Mouse (Mus musculus) brain, embryonic 14.5 days (tissue): ENCODE results near the gene Tpst2.

ENCODE experiments used
- CTCF ChIP-seq: fragments of 200-500 bp; IDR thresholded peaks from 2 replicates; pipeline ENCODE4 v1.5.1; 2012; ENCODE audit warnings: inconsistent platforms, mild to moderate bottlenecking, moderate library complexity, borderline replicate concordance; ENCODE audit not compliant: insufficient read depth, insufficient read length; ENCODE audit errors: extremely low read depth
- POLR2A ChIP-seq: fragments of 200-500 bp; IDR thresholded peaks from 2 replicates; pipeline ENCODE4 v1.6.1; 2012; ENCODE audit warnings: mild to moderate bottlenecking, inconsistent platforms, borderline replicate concordance; ENCODE audit not compliant: poor library complexity, insufficient read depth, insufficient read length, severe bottlenecking; ENCODE audit errors: extremely low read depth

DNA sequence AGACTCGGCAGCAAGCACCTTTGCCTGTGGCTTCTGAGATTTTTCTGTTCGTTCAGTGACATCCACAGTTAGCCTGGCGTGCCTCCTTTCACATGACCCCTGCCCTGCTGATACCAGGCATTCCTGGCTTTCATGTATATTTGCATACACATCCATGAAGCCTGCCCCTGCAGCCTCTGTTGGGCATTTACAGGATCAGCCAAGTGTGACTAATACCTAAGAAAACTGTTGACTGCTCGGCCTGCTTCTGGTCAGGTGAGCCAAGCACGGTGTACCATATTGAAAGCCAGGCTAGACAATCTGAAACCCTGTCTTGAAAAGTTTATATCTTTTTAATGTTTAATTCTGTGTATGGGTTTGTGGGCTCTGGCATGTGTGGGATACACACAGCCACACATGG, 40.0 kb downstream of the Tpst2 start:
- no peak for TF ChIP-seq CTCF
- TF ChIP-seq POLR2A = no peak
